In genomic region chr6:21852344-21852785, GRCm38 (mm10) we compare ENCODE assay signal across 8 mouse cellular contexts. TPM values are rescaled to one million over a fixed set of nuclear protein-coding genes. Genes with fewer than 3 reads are reported as not detected.
DNase-seq lines count a peak whose midpoint lies in the region; ATAC-seq lines count a peak whose summit lies in the region.

Gene Tspan12 (minus strand): TSS chr6:21852515.

- intact Hi-C loops in gastrocnemius, postnatal 36 days (cut with DNase I): no loop called here

- no peak; the same call in 1 of the 2 replicates for ATAC-seq in kidney, embryonic 15.5 days (replicated peaks; ENCODE audit: low FRiP score)
- no peak for ATAC-seq in midbrain, embryonic 12.5 days (ENCODE audit: low FRiP score, low read depth)
- no peak for ATAC-seq in frontal cortex, adult (ENCODE audit: low TSS enrichment)

- H3K4me1 ChIP-seq in kidney, embryonic 15.5 days: peaks cover 15% of the 10 kb centered on the region
- H3K4me1 ChIP-seq in midbrain, embryonic 12.5 days: peaks cover 12% of the 10 kb centered on the region

- H3K4me2 ChIP-seq in kidney, embryonic 15.5 days: peak within 1 kb of the TSS; percentile 85
- H3K4me2 ChIP-seq in midbrain, embryonic 12.5 days (replicated peaks): peak within 1 kb of the TSS; percentile 69

- WGBS in kidney, embryonic 15.5 days: 0% methylated on average over 13 of the region's 13 CpGs
- WGBS in midbrain, embryonic 12.5 days: 2% methylated on average over 13 of the region's 13 CpGs

- peak within 1 kb of the TSS; percentile 95 for H3K27ac ChIP-seq in kidney, embryonic 15.5 days
- H3K27ac ChIP-seq in midbrain, embryonic 12.5 days (replicated peaks): peak within 1 kb of the TSS; percentile 88

- DNase-seq in kidney, adult 9 months: no peak
- DNase-seq in adrenal gland, postnatal 36 days: peak in 1 of 2 experiments; percentile 48
- DNase-seq in gastrocnemius, postnatal 36 days: no peak
- no peak for DNase-seq in layer of hippocampus, adult 8-10 months (ENCODE audit: low spot score in 2 of 2)
- DNase-seq in B cell, adult 2 months: no peak

- peak within 1 kb of the TSS; percentile 84 for H3K4me3 ChIP-seq in kidney, embryonic 15.5 days (replicated peaks)
- H3K4me3 ChIP-seq in midbrain, embryonic 12.5 days: peak within 1 kb of the TSS; percentile 83

- no peaks in the 10 kb centered on the region for H3K9me3 ChIP-seq in kidney, embryonic 15.5 days (replicated peaks)
- H3K9me3 ChIP-seq in midbrain, embryonic 12.5 days: no peaks in the 10 kb centered on the region

- peaks cover 10% of the 10 kb centered on the region; the same call in 1 of the 2 replicates for H3K27me3 ChIP-seq in kidney, embryonic 15.5 days
- no peaks in the 10 kb centered on the region for H3K27me3 ChIP-seq in midbrain, embryonic 12.5 days

- H3K36me3 ChIP-seq in kidney, embryonic 15.5 days: peaks cover 3% of the 10 kb centered on the region; the same call in 1 of the 2 replicates
- no peaks in the 10 kb centered on the region for H3K36me3 ChIP-seq in midbrain, embryonic 12.5 days

- peak within 1 kb of the TSS; percentile 84 for H3K9ac ChIP-seq in kidney, embryonic 15.5 days
- peak within 1 kb of the TSS; percentile 82 for H3K9ac ChIP-seq in midbrain, embryonic 12.5 days (replicated peaks)

RNA-seq across cellular contexts. Expression of gene Tspan12, which starts in this region (rescaled TPM):
- polyA plus RNA-seq in kidney, embryonic 15.5 days (2015; fragmentation: Nextera tagmentation; extraction: Ambion mirVana): 58.5 and 62.6 TPM in 2 replicates
- 100 to 1,000 TPM; 156 to 182 TPM for total RNA-seq in adrenal gland, postnatal 36 days (2021)
- 10 to 100 TPM; 12.5 to 13.4 TPM for total RNA-seq in gastrocnemius, postnatal 36 days (2021)
- 10 to 100 TPM; 26.8 to 35.8 (median 28.3) TPM for total RNA-seq in layer of hippocampus, adult 8-10 months (2022)
- 45.2 and 46.2 TPM in 2 replicates for polyA plus RNA-seq in midbrain, embryonic 12.5 days (2016; fragmentation: Nextera tagmentation; extraction: Ambion mirVana)

Comparison
In these comparisons a context has a peak if more than half of its experiments do, and no peak if none do; other contexts are left out.
1. RNA of gene Tspan12 (total RNA-seq): 156 to 182 TPM in adrenal gland, postnatal 36 days; 26.8 to 35.8 TPM in layer of hippocampus, adult 8-10 months and 12.5 to 13.4 TPM in gastrocnemius, postnatal 36 days; every median in the first group is over 4 times any median in the second.